11 mouse cellular contexts compared by ENCODE assay signal in the genomic region with DNA sequence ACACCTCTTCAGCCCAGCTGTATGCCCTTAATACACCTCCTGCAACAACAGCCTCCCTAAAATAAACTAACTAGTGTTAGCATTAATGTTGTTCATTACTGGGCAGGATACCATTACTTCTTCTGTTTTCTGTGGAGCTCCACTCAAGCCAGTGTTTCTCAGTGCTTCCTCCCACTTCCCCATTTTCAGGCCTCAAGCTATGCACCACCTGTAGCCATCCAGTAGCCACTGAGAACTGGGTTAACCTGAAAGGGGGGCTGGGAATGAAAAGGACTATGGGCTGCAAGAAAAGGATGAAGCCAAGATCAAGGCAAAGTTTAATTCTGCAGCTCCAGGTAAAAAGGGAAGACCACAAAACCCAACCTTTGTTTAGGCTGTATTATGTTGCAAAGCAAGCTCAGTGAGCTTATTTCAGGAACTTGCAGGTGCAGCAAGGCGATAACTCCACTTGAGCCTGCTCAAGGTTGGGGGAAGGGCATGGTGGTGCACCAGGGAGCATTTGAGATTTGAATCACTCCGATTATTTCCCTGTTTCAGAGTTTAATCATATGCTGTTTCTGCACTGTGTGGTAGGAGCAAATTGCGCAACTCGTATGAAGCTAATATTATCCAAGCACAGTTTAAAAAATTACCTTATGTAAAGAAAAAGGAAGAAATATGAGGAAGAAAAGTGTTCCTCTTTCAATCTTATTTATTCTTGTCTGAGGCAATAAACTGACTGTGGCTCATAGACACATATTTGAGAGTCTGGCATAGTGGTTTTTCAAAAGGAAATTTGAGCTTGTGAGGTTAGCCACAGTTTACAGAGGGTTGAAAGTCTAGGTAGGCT. TPM values are rescaled to one million over a fixed set of nuclear protein-coding genes. Genes with fewer than 3 reads are reported as not detected.
DNase-seq lines count a peak whose midpoint lies in the region; ATAC-seq and TF ChIP-seq lines count a peak whose summit lies in the region.
"Had no signal": no experiment of that assay in that cellular context is flagged by ENCODE, and none has a peak within 500 bp of the region (broad histone marks: within the 10 kb centered on the region; RNA-seq: fewer than 3 reads in every experiment).

No protein-coding gene starts in this region.

- H3K4me2 ChIP-seq in limb, embryonic 12.5 days: no peak overlapping the region
- H3K4me2 ChIP-seq in lung, embryonic 15.5 days: no peak overlapping the region
- H3K4me2 ChIP-seq in stomach, embryonic 16.5 days (ENCODE audit: low read depth, low read length): no peak overlapping the region
- H3K4me2 ChIP-seq: embryonic facial prominence, embryonic 12.5 days had no signal

- H3K36me3 ChIP-seq in limb, embryonic 12.5 days: no peaks in the 10 kb centered on the region
- H3K36me3 ChIP-seq in limb, embryonic 10.5 days: no peaks in the 10 kb centered on the region
- no peaks in the 10 kb centered on the region for H3K36me3 ChIP-seq in kidney, adult 2 months (ENCODE audit: control insufficient read depth, insufficient read depth, low read length)
- H3K36me3 ChIP-seq in lung, embryonic 15.5 days: no peaks in the 10 kb centered on the region
- H3K36me3 ChIP-seq in stomach, embryonic 16.5 days (ENCODE audit: control insufficient read depth, insufficient read depth, low read length): no peaks in the 10 kb centered on the region
- H3K36me3 ChIP-seq in forebrain, embryonic 10.5 days (replicated peaks): no peaks in the 10 kb centered on the region
- H3K36me3 ChIP-seq: embryonic facial prominence, embryonic 12.5 days; G1E had no signal

- H3K4me3 ChIP-seq in limb, embryonic 12.5 days (replicated peaks): no peak overlapping the region
- H3K4me3 ChIP-seq in limb, embryonic 10.5 days: no peak overlapping the region
- no peak overlapping the region for H3K4me3 ChIP-seq in kidney, adult 2 months (ENCODE audit: insufficient read depth, low read depth, low read length)
- H3K4me3 ChIP-seq in lung, embryonic 15.5 days: no peak overlapping the region
- H3K4me3 ChIP-seq in stomach, embryonic 16.5 days (replicated peaks; ENCODE audit: low read length): no peak overlapping the region
- no peak overlapping the region for H3K4me3 ChIP-seq in forebrain, embryonic 10.5 days
- H3K4me3 ChIP-seq: embryonic facial prominence, embryonic 12.5 days had no signal

- H3K9ac ChIP-seq in limb, embryonic 12.5 days (replicated peaks): no peak overlapping the region
- no peak overlapping the region for H3K9ac ChIP-seq in lung, embryonic 15.5 days
- no peak overlapping the region for H3K9ac ChIP-seq in stomach, embryonic 16.5 days (ENCODE audit: low read length)
- H3K9ac ChIP-seq: embryonic facial prominence, embryonic 12.5 days had no signal

- peaks cover 12% of the 10 kb centered on the region; the same call in 1 of the 2 replicates for H3K9me3 ChIP-seq in limb, embryonic 12.5 days
- H3K9me3 ChIP-seq in limb, embryonic 10.5 days (replicated peaks): no peaks in the 10 kb centered on the region
- no peaks in the 10 kb centered on the region for H3K9me3 ChIP-seq in lung, embryonic 15.5 days
- H3K9me3 ChIP-seq in stomach, embryonic 16.5 days (replicated peaks; ENCODE audit: control insufficient read depth, low read length): peaks cover 6% of the 10 kb centered on the region; the same call in 1 of the 2 replicates
- H3K9me3 ChIP-seq in forebrain, embryonic 10.5 days: peaks cover 11% of the 10 kb centered on the region; the same call in 1 of the 2 replicates
- H3K9me3 ChIP-seq: embryonic facial prominence, embryonic 12.5 days had no signal

- no peak for DNase-seq in limb, embryonic 10.5 days (ENCODE audit: low spot score)
- peak; percentile 33 for DNase-seq in kidney, adult 2 months
- DNase-seq in layer of hippocampus, adult 9-10 months (ENCODE audit: low spot score): no peak
- DNase-seq in forebrain, embryonic 10.5 days (ENCODE audit: extremely low spot score, low spot score): no peak
- no peak for DNase-seq in layer of hippocampus, postnatal 25 days (ENCODE audit: extremely low spot score in 1 of 2, low spot score in 1 of 2)

- 64% methylated on average over 4 of the region's 4 CpGs for WGBS in limb, embryonic 12.5 days
- WGBS in limb, embryonic 10.5 days: 65% methylated on average over 4 of the region's 4 CpGs
- 53% methylated on average over 4 of the region's 4 CpGs for WGBS in kidney, adult 2 months
- WGBS in lung, embryonic 15.5 days: 52% methylated on average over 4 of the region's 4 CpGs
- WGBS in stomach, embryonic 16.5 days: 39% methylated on average over 4 of the region's 4 CpGs
- WGBS in forebrain, embryonic 10.5 days: 62% methylated on average over 4 of the region's 4 CpGs

- no peak overlapping the region for H3K27ac ChIP-seq in limb, embryonic 12.5 days
- H3K27ac ChIP-seq in limb, embryonic 10.5 days: no peak overlapping the region
- H3K27ac ChIP-seq in kidney, adult 2 months (ENCODE audit: insufficient read depth, low read depth, low read length): no peak overlapping the region
- H3K27ac ChIP-seq in lung, embryonic 15.5 days: peak overlapping the region; percentile 57
- peak overlapping the region; percentile 37; the same call in 1 of the 2 replicates for H3K27ac ChIP-seq in stomach, embryonic 16.5 days (ENCODE audit: low read length)
- no peak overlapping the region for H3K27ac ChIP-seq in forebrain, embryonic 10.5 days
- H3K27ac ChIP-seq: embryonic facial prominence, embryonic 12.5 days had no signal

- no peaks in the 10 kb centered on the region for H3K27me3 ChIP-seq in limb, embryonic 12.5 days
- no peaks in the 10 kb centered on the region for H3K27me3 ChIP-seq in limb, embryonic 10.5 days (ENCODE audit: low read depth, poor library complexity, severe bottlenecking)
- no peaks in the 10 kb centered on the region for H3K27me3 ChIP-seq in kidney, adult 2 months (replicated peaks; ENCODE audit: control insufficient read depth, insufficient read depth, low read length)
- H3K27me3 ChIP-seq in lung, embryonic 15.5 days: no peaks in the 10 kb centered on the region
- no peaks in the 10 kb centered on the region for H3K27me3 ChIP-seq in stomach, embryonic 16.5 days (ENCODE audit: control insufficient read depth, insufficient read depth, low read length)
- no peaks in the 10 kb centered on the region for H3K27me3 ChIP-seq in forebrain, embryonic 10.5 days (ENCODE audit: poor library complexity, severe bottlenecking)
- H3K27me3 ChIP-seq: embryonic facial prominence, embryonic 12.5 days had no signal

- peak; percentile 26; the same call in 1 of the 2 replicates for ATAC-seq in limb, embryonic 12.5 days (ENCODE audit: insufficient number of reproducible peaks, insufficient read depth, low FRiP score, low TSS enrichment, low read depth)
- peak; percentile 64; the same call in 1 of the 2 replicates for ATAC-seq in lung, embryonic 15.5 days (ENCODE audit: borderline replicate concordance, extremely low read depth, low FRiP score, low TSS enrichment)
- ATAC-seq in stomach, embryonic 16.5 days (ENCODE audit: insufficient read depth, low FRiP score): peak; percentile 87; the same call in 1 of the 2 replicates

- TF ChIP-seq POLR2A in kidney, adult 2 months (IDR thresholded peaks at IDR 0.05; ENCODE audit: low read depth, low read length): no peak

- no peaks in the 10 kb centered on the region for H3K4me1 ChIP-seq in limb, embryonic 12.5 days (replicated peaks)
- no peaks in the 10 kb centered on the region for H3K4me1 ChIP-seq in limb, embryonic 10.5 days
- no peaks in the 10 kb centered on the region for H3K4me1 ChIP-seq in kidney, adult 2 months (ENCODE audit: control insufficient read depth, insufficient read depth, low read length)
- no peaks in the 10 kb centered on the region for H3K4me1 ChIP-seq in lung, embryonic 15.5 days
- no peaks in the 10 kb centered on the region for H3K4me1 ChIP-seq in stomach, embryonic 16.5 days (ENCODE audit: control insufficient read depth, insufficient read depth, low read length)
- H3K4me1 ChIP-seq in forebrain, embryonic 10.5 days: no peaks in the 10 kb centered on the region
- H3K4me1 ChIP-seq: embryonic facial prominence, embryonic 12.5 days had no signal

- no peak for TF ChIP-seq CTCF in kidney, adult 2 months (conservative IDR thresholded peaks at IDR 0.05; ENCODE audit: insufficient read depth, insufficient read length, low read depth, low read length)

RNA-seq across cellular contexts. Expression of a gene that starts 7.2 kb away (rescaled TPM):
- polyA plus RNA-seq in limb, embryonic 12.5 days (2016; fragmentation: Nextera tagmentation; extraction: Ambion mirVana): 0.36 and 0.38 TPM in 2 replicates
- 0.11 and 0.51 TPM in 2 replicates for polyA plus RNA-seq in limb, embryonic 10.5 days (2016; fragmentation: Nextera tagmentation; extraction: Ambion mirVana)
- 0.34 and 0.63 TPM in 2 replicates for polyA plus RNA-seq in kidney, adult 2 months (2012; rRNA removed)
- polyA plus RNA-seq in lung, embryonic 15.5 days (2015; fragmentation: Nextera tagmentation; extraction: Ambion mirVana): 3.0 and 3.5 TPM in 2 replicates
- 1.2 and 2.0 TPM in 2 replicates for polyA plus RNA-seq in stomach, embryonic 16.5 days (2015; fragmentation: Nextera tagmentation; extraction: Ambion mirVana)
- 0.38 and 0.39 TPM in 2 replicates for polyA plus RNA-seq in forebrain, embryonic 10.5 days (2016; fragmentation: Nextera tagmentation; extraction: Ambion mirVana)
- total RNA-seq in layer of hippocampus, postnatal 25 days (2021): not detected
- polyA plus RNA-seq: G1E had no signal

RNA-seq across cellular contexts. Expression of a gene that starts 18.1 kb away (rescaled TPM):
- polyA plus RNA-seq in limb, embryonic 12.5 days (2016; fragmentation: Nextera tagmentation; extraction: Ambion mirVana): not detected in 2 replicates
- not detected in 2 replicates for polyA plus RNA-seq in limb, embryonic 10.5 days (2016; fragmentation: Nextera tagmentation; extraction: Ambion mirVana)
- polyA plus RNA-seq in kidney, adult 2 months (2012; rRNA removed): 0.09 and 0.12 TPM in 2 replicates
- polyA plus RNA-seq in lung, embryonic 15.5 days (2015; fragmentation: Nextera tagmentation; extraction: Ambion mirVana): not detected in 2 replicates
- not detected in 2 replicates for polyA plus RNA-seq in stomach, embryonic 16.5 days (2015; fragmentation: Nextera tagmentation; extraction: Ambion mirVana)
- not detected in 2 replicates for polyA plus RNA-seq in forebrain, embryonic 10.5 days (2016; fragmentation: Nextera tagmentation; extraction: Ambion mirVana)
- total RNA-seq in layer of hippocampus, postnatal 25 days (2021): not detected
- total RNA-seq: G1E had no signal
- polyA plus RNA-seq: embryonic facial prominence, embryonic 12.5 days; G1E; heart, postnatal 0 days had no signal

RNA-seq across cellular contexts. Expression of a gene that starts 35.9 kb away (rescaled TPM):
- polyA plus RNA-seq in limb, embryonic 12.5 days (2016; fragmentation: Nextera tagmentation; extraction: Ambion mirVana): not detected in 2 replicates
- polyA plus RNA-seq in limb, embryonic 10.5 days (2016; fragmentation: Nextera tagmentation; extraction: Ambion mirVana): not detected in 2 replicates
- polyA plus RNA-seq in kidney, adult 2 months (2012; rRNA removed): 0.06 and 0.12 TPM in 2 replicates
- polyA plus RNA-seq in lung, embryonic 15.5 days (2015; fragmentation: Nextera tagmentation; extraction: Ambion mirVana): 0.47 TPM in 1 of 2 replicates, not detected in the other
- not detected in 2 replicates for polyA plus RNA-seq in stomach, embryonic 16.5 days (2015; fragmentation: Nextera tagmentation; extraction: Ambion mirVana)
- polyA plus RNA-seq in forebrain, embryonic 10.5 days (2016; fragmentation: Nextera tagmentation; extraction: Ambion mirVana): not detected in 2 replicates
- total RNA-seq in layer of hippocampus, postnatal 25 days (2021): not detected
- polyA plus RNA-seq: embryonic facial prominence, embryonic 12.5 days; G1E had no signal

RNA-seq across cellular contexts. Expression of a gene that starts 47.4 kb away (rescaled TPM):
- 3.7 and 4.5 TPM in 2 replicates for polyA plus RNA-seq in limb, embryonic 12.5 days (2016; fragmentation: Nextera tagmentation; extraction: Ambion mirVana)
- 9.2 and 12.0 TPM in 2 replicates for polyA plus RNA-seq in limb, embryonic 10.5 days (2016; fragmentation: Nextera tagmentation; extraction: Ambion mirVana)
- polyA plus RNA-seq in kidney, adult 2 months (2012; rRNA removed): 0.24 and 0.41 TPM in 2 replicates
- polyA plus RNA-seq in lung, embryonic 15.5 days (2015; fragmentation: Nextera tagmentation; extraction: Ambion mirVana): 2.6 and 4.6 TPM in 2 replicates
- polyA plus RNA-seq in stomach, embryonic 16.5 days (2015; fragmentation: Nextera tagmentation; extraction: Ambion mirVana): 1.7 and 1.8 TPM in 2 replicates
- 16.4 and 19.8 TPM in 2 replicates for polyA plus RNA-seq in forebrain, embryonic 10.5 days (2016; fragmentation: Nextera tagmentation; extraction: Ambion mirVana)
- not detected for total RNA-seq in layer of hippocampus, postnatal 25 days (2021)
- polyA plus RNA-seq: G1E had no signal

RNA-seq across cellular contexts. Expression of a gene that starts 58.9 kb away (rescaled TPM):
- 0.10 TPM in 1 of 2 replicates, not detected in the other for polyA plus RNA-seq in limb, embryonic 12.5 days (2016; fragmentation: Nextera tagmentation; extraction: Ambion mirVana)
- polyA plus RNA-seq in limb, embryonic 10.5 days (2016; fragmentation: Nextera tagmentation; extraction: Ambion mirVana): 0.20 and 0.21 TPM in 2 replicates
- 0.42 and 0.86 TPM in 2 replicates for polyA plus RNA-seq in kidney, adult 2 months (2012; rRNA removed)
- polyA plus RNA-seq in lung, embryonic 15.5 days (2015; fragmentation: Nextera tagmentation; extraction: Ambion mirVana): 0.95 and 1.0 TPM in 2 replicates
- 0.34 and 0.43 TPM in 2 replicates for polyA plus RNA-seq in stomach, embryonic 16.5 days (2015; fragmentation: Nextera tagmentation; extraction: Ambion mirVana)
- 0.36 TPM in 2 replicates for polyA plus RNA-seq in forebrain, embryonic 10.5 days (2016; fragmentation: Nextera tagmentation; extraction: Ambion mirVana)
- not detected for total RNA-seq in layer of hippocampus, postnatal 25 days (2021)
- polyA plus RNA-seq: G1E had no signal

Comparison
In these comparisons a context has a peak if more than half of its experiments do, and no peak if none do; other contexts are left out.
1. ATAC-seq: peak in every context shown above with its lines; median percentile 87 in stomach, embryonic 16.5 days; 64 in lung, embryonic 15.5 days; 26 in limb, embryonic 12.5 days.
2. H3K27ac ChIP-seq: peak in lung, embryonic 15.5 days (single experiment) and stomach, embryonic 16.5 days (single experiment); none in limb, embryonic 12.5 days (single experiment), limb, embryonic 10.5 days (single experiment), kidney, adult 2 months (single experiment) and forebrain, embryonic 10.5 days (single experiment).